Mouse (Mus musculus): Measurements from ENCODE around the gene Tdrd1. TPM values are rescaled to one million over a fixed set of nuclear protein-coding genes. Genes with fewer than 3 reads are reported as not detected.
A peak's percentile ranks its signal among the peaks of the same experiment; 100 is the strongest.
"Not testable (repeated sequence)": the region's sequence is repeated elsewhere in the genome, so short reads cannot be mapped to it uniquely, and the experiment has no call there.

The Tdrd1 gene
- 0.69 and 0.94 TPM in 2 replicates for total RNA-seq (2012; rRNA removed)

- H3K36me3 ChIP-seq (ENCODE audit: control insufficient read depth, insufficient read depth, low read length, poor library complexity, severe bottlenecking) = no peaks in the 10 kb centered on the region
- no peak within 1 kb of the TSS for H3K27ac ChIP-seq (ENCODE audit: insufficient read depth, low read depth, low read length, poor library complexity, severe bottlenecking)
- 0 out of 2 replicates have a peak within 1 kb of the TSS, but pooled peaks have one; percentile 6 for H3K9ac ChIP-seq (ENCODE audit: insufficient read depth, low read depth, low read length, poor library complexity, severe bottlenecking)
- H3K4me1 ChIP-seq (ENCODE audit: control insufficient read depth in 2 of 2, insufficient read depth in 2 of 2, low read length in 2 of 2, poor library complexity in 1 of 2) = peaks cover under 1 to 3% of the 10 kb centered on the region in 2 experiments; a peak in 3 of 4 replicates
- peak within 1 kb of the TSS in 1 of 2 experiments; percentile 26; a peak in 2 of 4 replicates for H3K4me3 ChIP-seq (ENCODE audit: insufficient read depth in 1 of 2, low read depth in 1 of 2, low read length in 2 of 2, poor library complexity in 1 of 2, severe bottlenecking in 1 of 2)
- DNase-seq (ENCODE audit: low read depth, low spot score) = no peak
- in situ Hi-C loops (cut with MboI; ENCODE audit: low sequenced_read_pairs in 2 of 2, unreplicated experiment in 2 of 2) = no loop called here
- no peaks in the 10 kb centered on the region for H3K9me3 ChIP-seq (ENCODE audit: control insufficient read depth, insufficient read depth, low read depth, low read length)
- TF ChIP-seq CHD2 (IDR thresholded peaks at IDR 0.05; ENCODE audit: low read depth, low read length) = no peak
- TF ChIP-seq HCFC1 (IDR thresholded peaks at IDR 0.05; ENCODE audit: borderline replicate concordance, insufficient read depth, low read length) = no peak
- TF ChIP-seq MAFK (IDR thresholded peaks at IDR 0.05; ENCODE audit: insufficient read depth, low read depth, low read length) = no peak
These were observed at the start of gene Tdrd1 for GRCm38 (mm10) chr19:56826047-56826631. Gene Tdrd1, plus strand, starts transcription at chr19:56826209.

- no peaks in the 10 kb centered on the region for H3K9me3 ChIP-seq (ENCODE audit: control insufficient read depth, insufficient read depth, low read depth, low read length)
- no peak overlapping the region for H3K27ac ChIP-seq (ENCODE audit: insufficient read depth, low read depth, low read length, poor library complexity, severe bottlenecking)
- in situ Hi-C loops (cut with MboI; ENCODE audit: low sequenced_read_pairs in 2 of 2, unreplicated experiment in 2 of 2) = no loop called here
- TF ChIP-seq ZC3H11A (IDR thresholded peaks at IDR 0.05; ENCODE audit: borderline replicate concordance, low read depth, low read length) (peak; percentile 82; the same call in 1 of the 2 replicates), CHD2 (IDR thresholded peaks at IDR 0.05; ENCODE audit: low read depth, low read length) (no peak), HCFC1 (IDR thresholded peaks at IDR 0.05; ENCODE audit: borderline replicate concordance, insufficient read depth, low read length) (no peak), MAFK (IDR thresholded peaks at IDR 0.05; ENCODE audit: insufficient read depth, low read depth, low read length) (no peak)
- H3K36me3 ChIP-seq (ENCODE audit: control insufficient read depth, insufficient read depth, low read length, poor library complexity, severe bottlenecking) = no peaks in the 10 kb centered on the region
- H3K9ac ChIP-seq (ENCODE audit: insufficient read depth, low read depth, low read length, poor library complexity, severe bottlenecking) = no peak overlapping the region
- H3K4me3 ChIP-seq (ENCODE audit: insufficient read depth in 1 of 2, low read depth in 1 of 2, low read length in 2 of 2, poor library complexity in 1 of 2, severe bottlenecking in 1 of 2) = no peak overlapping the region
- peaks cover 4 to 15% of the 10 kb centered on the region in 2 experiments; a peak in 3 of 4 replicates for H3K4me1 ChIP-seq (ENCODE audit: control insufficient read depth in 2 of 2, insufficient read depth in 2 of 2, low read length in 2 of 2, poor library complexity in 1 of 2)
- peak; percentile 25 for DNase-seq (ENCODE audit: low read depth, low spot score)
These were observed 49.2 kb upstream of the Tdrd1 start for GRCm38 (mm10) chr19:56776719-56777382.

GRCm38 (mm10) chr19:56778532-56778931 is 47.5 kb upstream of the Tdrd1 start:
- H3K36me3 ChIP-seq (ENCODE audit: control insufficient read depth, insufficient read depth, low read length, poor library complexity, severe bottlenecking); H3K9ac ChIP-seq (ENCODE audit: insufficient read depth, low read depth, low read length, poor library complexity, severe bottlenecking); H3K27ac ChIP-seq (ENCODE audit: insufficient read depth, low read depth, low read length, poor library complexity, severe bottlenecking); H3K9me3 ChIP-seq (ENCODE audit: control insufficient read depth, insufficient read depth, low read depth, low read length); H3K4me3 ChIP-seq (ENCODE audit: insufficient read depth in 1 of 2, low read depth in 1 of 2, low read length in 2 of 2, poor library complexity in 1 of 2, severe bottlenecking in 1 of 2); in situ Hi-C loops (cut with MboI; ENCODE audit: low sequenced_read_pairs in 2 of 2, unreplicated experiment in 2 of 2); DNase-seq (ENCODE audit: low read depth, low spot score): not testable (repeated sequence)
- peaks cover 4 to 15% of the 10 kb centered on the region in 2 experiments; a peak in 3 of 4 replicates for H3K4me1 ChIP-seq (ENCODE audit: control insufficient read depth in 2 of 2, insufficient read depth in 2 of 2, low read length in 2 of 2, poor library complexity in 1 of 2)

GRCm38 (mm10) chr19:56787911-56788310 is 38.1 kb upstream of the Tdrd1 start:
- H3K27ac ChIP-seq (ENCODE audit: insufficient read depth, low read depth, low read length, poor library complexity, severe bottlenecking) = no peak overlapping the region
- peaks cover 10% of the 10 kb centered on the region for H3K36me3 ChIP-seq (ENCODE audit: control insufficient read depth, insufficient read depth, low read length, poor library complexity, severe bottlenecking)
- no peak overlapping the region for H3K9ac ChIP-seq (ENCODE audit: insufficient read depth, low read depth, low read length, poor library complexity, severe bottlenecking)
- H3K9me3 ChIP-seq (ENCODE audit: control insufficient read depth, insufficient read depth, low read depth, low read length) = no peaks in the 10 kb centered on the region
- H3K4me1 ChIP-seq (ENCODE audit: control insufficient read depth in 2 of 2, insufficient read depth in 2 of 2, low read length in 2 of 2, poor library complexity in 1 of 2) = no peaks in the 10 kb centered on the region
- no peak for TF ChIP-seq ZNF384 (IDR thresholded peaks at IDR 0.05; ENCODE audit: low read depth, low read length)
- no peak for TF ChIP-seq MAFK (IDR thresholded peaks at IDR 0.05; ENCODE audit: insufficient read depth, low read depth, low read length)
- no peak for TF ChIP-seq HCFC1 (IDR thresholded peaks at IDR 0.05; ENCODE audit: borderline replicate concordance, insufficient read depth, low read length)
- no peak for TF ChIP-seq CHD2 (IDR thresholded peaks at IDR 0.05; ENCODE audit: low read depth, low read length)
- no peak for TF ChIP-seq ZC3H11A (IDR thresholded peaks at IDR 0.05; ENCODE audit: borderline replicate concordance, low read depth, low read length)
- DNase-seq (ENCODE audit: low read depth, low spot score) = no peak
- in situ Hi-C loops (cut with MboI; ENCODE audit: low sequenced_read_pairs in 2 of 2, unreplicated experiment in 2 of 2) = no loop called here
- no peak overlapping the region for H3K4me3 ChIP-seq (ENCODE audit: insufficient read depth in 1 of 2, low read depth in 1 of 2, low read length in 2 of 2, poor library complexity in 1 of 2, severe bottlenecking in 1 of 2)

GRCm38 (mm10) chr19:56788952-56789351 is 37.1 kb upstream of the Tdrd1 start:
- no peak for DNase-seq (ENCODE audit: low read depth, low spot score)
- no peaks in the 10 kb centered on the region for H3K9me3 ChIP-seq (ENCODE audit: control insufficient read depth, insufficient read depth, low read depth, low read length)
- no peak overlapping the region for H3K4me3 ChIP-seq (ENCODE audit: insufficient read depth in 1 of 2, low read depth in 1 of 2, low read length in 2 of 2, poor library complexity in 1 of 2, severe bottlenecking in 1 of 2)
- TF ChIP-seq MAFK (IDR thresholded peaks at IDR 0.05; ENCODE audit: insufficient read depth, low read depth, low read length) (no peak), HCFC1 (IDR thresholded peaks at IDR 0.05; ENCODE audit: borderline replicate concordance, insufficient read depth, low read length) (no peak), CHD2 (IDR thresholded peaks at IDR 0.05; ENCODE audit: low read depth, low read length) (no peak), ZNF384 (IDR thresholded peaks at IDR 0.05; ENCODE audit: low read depth, low read length) (no peak)
- no peak overlapping the region for H3K9ac ChIP-seq (ENCODE audit: insufficient read depth, low read depth, low read length, poor library complexity, severe bottlenecking)
- no peak overlapping the region for H3K27ac ChIP-seq (ENCODE audit: insufficient read depth, low read depth, low read length, poor library complexity, severe bottlenecking)
- no peaks in the 10 kb centered on the region for H3K4me1 ChIP-seq (ENCODE audit: control insufficient read depth in 2 of 2, insufficient read depth in 2 of 2, low read length in 2 of 2, poor library complexity in 1 of 2)
- peaks cover 16% of the 10 kb centered on the region for H3K36me3 ChIP-seq (ENCODE audit: control insufficient read depth, insufficient read depth, low read length, poor library complexity, severe bottlenecking)
- in situ Hi-C loops (cut with MboI; ENCODE audit: low sequenced_read_pairs in 2 of 2, unreplicated experiment in 2 of 2) = no loop called here
